Mouse (Mus musculus) ovary, postnatal 14 days (tissue): Measurements from ENCODE around the gene Phospho1.
"Not testable (repeated sequence)": the region's sequence is repeated elsewhere in the genome, so short reads cannot be mapped to it uniquely, and the experiment has no call there.

Experiments used
- DNase-seq: peaks from one replicate; pipeline ENCODE4 v3.0.0; 2022; ENCODE audit warnings: low spot score

Gene Phospho1

GRCm38 (mm10) chr11:95860071-95860490 is 35.8 kb downstream of the Phospho1 start:
- DNase-seq, result no peak

- DNase-seq, result no peak
These were observed 37.1 kb downstream of the Phospho1 start for GRCm38 (mm10) chr11:95861397-95861796.

- no peak for DNase-seq
These were observed 45.1 kb downstream of the Phospho1 start for GRCm38 (mm10) chr11:95869442-95869841.

GRCm38 (mm10) chr11:95869918-95870470 is 45.7 kb downstream of the Phospho1 start:
- DNase-seq, result no peak

- DNase-seq, result no peak
These were observed 51.5 kb downstream of the Phospho1 start for GRCm38 (mm10) chr11:95875804-95876203.

GRCm38 (mm10) chr11:95876296-95876695 is 52.0 kb downstream of the Phospho1 start:
- DNase-seq, result peak; percentile 58

- not testable (repeated sequence) for DNase-seq
These were observed 55.6 kb downstream of the Phospho1 start for GRCm38 (mm10) chr11:95879861-95880260.
